ENCODE assay signal across 8 mouse cellular contexts in genomic region chr10:4433871-4434270, GRCm38 (mm10). TPM values are rescaled to one million over a fixed set of nuclear protein-coding genes. Genes with fewer than 3 reads are reported as not detected.
DNase-seq lines count a peak whose midpoint lies in the region; ATAC-seq and TF ChIP-seq lines count a peak whose summit lies in the region.
"Not testable (repeated sequence)": the region's sequence is repeated elsewhere in the genome, so short reads cannot be mapped to it uniquely, and the experiment has no call there.
"Had no signal": no experiment of that assay in that cellular context is flagged by ENCODE, and none has a peak within 500 bp of the region (broad histone marks: within the 10 kb centered on the region; RNA-seq: fewer than 3 reads in every experiment).

No protein-coding gene starts in this region.

- H3K27me3 ChIP-seq in G1E (ENCODE audit: insufficient read depth, low read length); heart, embryonic 13.5 days (replicated peaks); intestine, embryonic 16.5 days (replicated peaks; ENCODE audit: control insufficient read depth, insufficient read depth, low read length); limb, embryonic 15.5 days; lung, embryonic 14.5 days (ENCODE audit: insufficient read depth, low read length); neural tube, embryonic 15.5 days (replicated peaks): not testable (repeated sequence)

- 85% methylated on average over 2 of the region's 2 CpGs for WGBS in heart, embryonic 13.5 days
- WGBS in intestine, embryonic 16.5 days: 89% methylated on average over 2 of the region's 2 CpGs
- WGBS in limb, embryonic 15.5 days: 83% methylated on average over 2 of the region's 2 CpGs
- 80% methylated on average over 2 of the region's 2 CpGs for WGBS in lung, embryonic 14.5 days
- 91% methylated on average over 2 of the region's 2 CpGs for WGBS in neural tube, embryonic 15.5 days

- not testable (repeated sequence) for TF ChIP-seq CTCF in G1E (IDR thresholded peaks at IDR 0.05; ENCODE audit: low read depth, low read length); embryonic fibroblast, embryonic 13.5 days (IDR thresholded peaks at IDR 0.05; ENCODE audit: borderline replicate concordance, insufficient read depth, low read length); lung, embryonic 14.5 days (IDR thresholded peaks at IDR 0.05; ENCODE audit: low read depth)

- H3K9ac ChIP-seq in heart, embryonic 13.5 days: peak overlapping the region; percentile 91; the same call in 1 of the 2 replicates
- H3K9ac ChIP-seq in intestine, embryonic 16.5 days (ENCODE audit: low read depth, low read length); limb, embryonic 15.5 days; lung, embryonic 14.5 days; neural tube, embryonic 15.5 days (replicated peaks): not testable (repeated sequence)

- ATAC-seq in G1E (ENCODE audit: extremely low read depth, insufficient number of reproducible peaks, low FRiP score, poor library complexity, severe bottlenecking); heart, embryonic 13.5 days (ENCODE audit: extremely low read depth, insufficient number of reproducible peaks, low FRiP score, low TSS enrichment); intestine, embryonic 16.5 days; limb, embryonic 15.5 days (ENCODE audit: insufficient number of reproducible peaks, low FRiP score, low TSS enrichment, low read depth); lung, embryonic 14.5 days (ENCODE audit: insufficient read depth); neural tube, embryonic 15.5 days (ENCODE audit: low FRiP score): not testable (repeated sequence)

- H3K4me1 ChIP-seq in G1E (ENCODE audit: insufficient read depth, low read depth, low read length): peaks cover 54% of the 10 kb centered on the region
- not testable (repeated sequence) for H3K4me1 ChIP-seq in embryonic fibroblast, embryonic 13.5 days (ENCODE audit: control insufficient read depth, insufficient read depth, low read length); intestine, embryonic 16.5 days (ENCODE audit: control insufficient read depth, insufficient read depth, low read length); lung, embryonic 14.5 days (ENCODE audit: insufficient read depth)
- H3K4me1 ChIP-seq in heart, embryonic 13.5 days: peaks cover 31% of the 10 kb centered on the region
- H3K4me1 ChIP-seq in limb, embryonic 15.5 days: peaks cover 16% of the 10 kb centered on the region
- H3K4me1 ChIP-seq in neural tube, embryonic 15.5 days: peaks cover 21% of the 10 kb centered on the region

- DNase-seq in G1E (ENCODE audit: low spot score); lung, embryonic 14.5 days: not testable (repeated sequence)

- H3K4me3 ChIP-seq in G1E (ENCODE audit: low read depth, low read length): peak overlapping the region; percentile 80; the same call in 1 of the 2 replicates
- H3K4me3 ChIP-seq in embryonic fibroblast, embryonic 13.5 days (ENCODE audit: insufficient read depth, low read length): peak overlapping the region; percentile 99; the same call in 1 of the 2 replicates
- peak overlapping the region; percentile 84; the same call in 1 of the 2 replicates for H3K4me3 ChIP-seq in heart, embryonic 13.5 days
- not testable (repeated sequence) for H3K4me3 ChIP-seq in intestine, embryonic 16.5 days (ENCODE audit: low read length); limb, embryonic 15.5 days; neural tube, embryonic 15.5 days (replicated peaks)
- peak overlapping the region; percentile 73 for H3K4me3 ChIP-seq in lung, embryonic 14.5 days (ENCODE audit: low read depth, low read length)

- H3K36me3 ChIP-seq in G1E (replicated peaks): peaks cover 64% of the 10 kb centered on the region
- peaks cover 40% of the 10 kb centered on the region for H3K36me3 ChIP-seq in heart, embryonic 13.5 days
- not testable (repeated sequence) for H3K36me3 ChIP-seq in intestine, embryonic 16.5 days (ENCODE audit: control insufficient read depth, insufficient read depth, low read length); neural tube, embryonic 15.5 days
- peaks cover 31% of the 10 kb centered on the region; the same call in 1 of the 2 replicates for H3K36me3 ChIP-seq in limb, embryonic 15.5 days
- H3K36me3 ChIP-seq in lung, embryonic 14.5 days (ENCODE audit: insufficient read depth): peaks cover 18% of the 10 kb centered on the region; the same call in 1 of the 2 replicates

- H3K4me2 ChIP-seq in heart, embryonic 13.5 days: peak overlapping the region; percentile 80
- 0 out of 2 replicates have a peak overlapping the region, but pooled peaks have one; percentile 58 for H3K4me2 ChIP-seq in intestine, embryonic 16.5 days (ENCODE audit: low read depth, low read length)
- H3K4me2 ChIP-seq in limb, embryonic 15.5 days: peak overlapping the region; percentile 52; the same call in 1 of the 2 replicates
- peak overlapping the region; percentile 66 for H3K4me2 ChIP-seq in lung, embryonic 14.5 days
- peak overlapping the region; percentile 59; the same call in 1 of the 2 replicates for H3K4me2 ChIP-seq in neural tube, embryonic 15.5 days

- not testable (repeated sequence) for H3K9me3 ChIP-seq in G1E (replicated peaks); heart, embryonic 13.5 days; intestine, embryonic 16.5 days (ENCODE audit: control insufficient read depth, low read length); limb, embryonic 15.5 days; lung, embryonic 14.5 days (ENCODE audit: low read depth, low read length); neural tube, embryonic 15.5 days (replicated peaks)

- H3K27ac ChIP-seq in embryonic fibroblast, embryonic 13.5 days (ENCODE audit: insufficient read depth, low read length); intestine, embryonic 16.5 days (ENCODE audit: low read length); limb, embryonic 15.5 days; lung, embryonic 14.5 days (ENCODE audit: low read depth); neural tube, embryonic 15.5 days (replicated peaks): not testable (repeated sequence)
- peak overlapping the region; percentile 94; the same call in 1 of the 2 replicates for H3K27ac ChIP-seq in heart, embryonic 13.5 days (replicated peaks)

- TF ChIP-seq POLR2A in embryonic fibroblast, embryonic 13.5 days (IDR thresholded peaks at IDR 0.05; ENCODE audit: low read depth, low read length): not testable (repeated sequence)

RNA-seq across cellular contexts. Expression of gene Armt1, which starts 1.6 kb away (rescaled TPM):
- total RNA-seq in G1E (2014; fragmentation: Nextera tagmentation) (43.2 and 50.4 TPM in 2 replicates), G1E (2017) (39.2 and 42.8 TPM in 2 replicates)
- polyA plus RNA-seq in G1E (2012): 4.3 and 13.6 TPM in 2 replicates
- 18.9 and 21.1 TPM in 2 replicates for polyA plus RNA-seq in embryonic fibroblast, embryonic 13.5 days (2011; ENCODE audit: insufficient read length, low read depth, missing spikeins)
- 15.2 and 15.7 TPM in 2 replicates for polyA plus RNA-seq in heart, embryonic 13.5 days (2015; fragmentation: Nextera tagmentation; extraction: Ambion mirVana)
- 16.0 and 16.4 TPM in 2 replicates for polyA plus RNA-seq in intestine, embryonic 16.5 days (2015; fragmentation: Nextera tagmentation; extraction: Ambion mirVana)
- polyA plus RNA-seq in limb, embryonic 15.5 days (2015; fragmentation: Nextera tagmentation; extraction: Ambion mirVana): 16.3 and 16.9 TPM in 2 replicates
- 20.7 and 21.1 TPM in 2 replicates for polyA plus RNA-seq in lung, embryonic 14.5 days (2014; fragmentation: Nextera tagmentation; extraction: Ambion mirVana)
- polyA plus RNA-seq in neural tube, embryonic 15.5 days (2015; fragmentation: Nextera tagmentation; extraction: Ambion mirVana): 12.1 and 14.0 TPM in 2 replicates

RNA-seq across cellular contexts. Expression of gene Rmnd1, which starts 1.7 kb away (rescaled TPM):
- total RNA-seq in G1E (2014; fragmentation: Nextera tagmentation): 65.5 and 82.9 TPM in 2 replicates
- 43.5 and 49.0 TPM in 2 replicates for total RNA-seq in G1E (2017)
- polyA plus RNA-seq in G1E (2012): 3.6 and 11.8 TPM in 2 replicates
- polyA plus RNA-seq in embryonic fibroblast, embryonic 13.5 days (2011; ENCODE audit: insufficient read length, low read depth, missing spikeins): 44.9 and 47.1 TPM in 2 replicates
- polyA plus RNA-seq in heart, embryonic 13.5 days (2015; fragmentation: Nextera tagmentation; extraction: Ambion mirVana): 70.5 and 84.8 TPM in 2 replicates
- 53.9 and 58.3 TPM in 2 replicates for polyA plus RNA-seq in intestine, embryonic 16.5 days (2015; fragmentation: Nextera tagmentation; extraction: Ambion mirVana)
- 43.4 and 50.1 TPM in 2 replicates for polyA plus RNA-seq in limb, embryonic 15.5 days (2015; fragmentation: Nextera tagmentation; extraction: Ambion mirVana)
- 46.0 and 46.3 TPM in 2 replicates for polyA plus RNA-seq in lung, embryonic 14.5 days (2014; fragmentation: Nextera tagmentation; extraction: Ambion mirVana)
- polyA plus RNA-seq in neural tube, embryonic 15.5 days (2015; fragmentation: Nextera tagmentation; extraction: Ambion mirVana): 50.9 and 59.7 TPM in 2 replicates

RNA-seq across cellular contexts. Expression of gene Zbtb2, which starts 46.0 kb away (rescaled TPM):
- 16.7 and 21.5 TPM in 2 replicates for total RNA-seq in G1E (2014; fragmentation: Nextera tagmentation)
- total RNA-seq in G1E (2017): 11.8 and 11.9 TPM in 2 replicates
- polyA plus RNA-seq in G1E (2012): 7.3 and 7.5 TPM in 2 replicates
- 7.1 and 10.6 TPM in 2 replicates for polyA plus RNA-seq in embryonic fibroblast, embryonic 13.5 days (2011; ENCODE audit: insufficient read length, low read depth, missing spikeins)
- 10.2 and 10.5 TPM in 2 replicates for polyA plus RNA-seq in heart, embryonic 13.5 days (2015; fragmentation: Nextera tagmentation; extraction: Ambion mirVana)
- 10.8 and 10.9 TPM in 2 replicates for polyA plus RNA-seq in intestine, embryonic 16.5 days (2015; fragmentation: Nextera tagmentation; extraction: Ambion mirVana)
- polyA plus RNA-seq in limb, embryonic 15.5 days (2015; fragmentation: Nextera tagmentation; extraction: Ambion mirVana): 12.5 and 13.4 TPM in 2 replicates
- polyA plus RNA-seq in lung, embryonic 14.5 days (2014; fragmentation: Nextera tagmentation; extraction: Ambion mirVana): 17.3 and 18.1 TPM in 2 replicates
- polyA plus RNA-seq in neural tube, embryonic 15.5 days (2015; fragmentation: Nextera tagmentation; extraction: Ambion mirVana): 13.1 and 13.4 TPM in 2 replicates

RNA-seq across cellular contexts. Expression of gene Ccdc170, which starts 48.4 kb away (rescaled TPM):
- not detected in 2 replicates for total RNA-seq in G1E (2014; fragmentation: Nextera tagmentation)
- 0.06 TPM in 1 of 2 replicates, not detected in the other for total RNA-seq in G1E (2017)
- polyA plus RNA-seq in G1E (2012): not detected in 2 replicates
- polyA plus RNA-seq in embryonic fibroblast, embryonic 13.5 days (2011; ENCODE audit: insufficient read length, low read depth, missing spikeins): not detected in 2 replicates
- polyA plus RNA-seq in heart, embryonic 13.5 days (2015; fragmentation: Nextera tagmentation; extraction: Ambion mirVana): not detected in 2 replicates
- polyA plus RNA-seq in intestine, embryonic 16.5 days (2015; fragmentation: Nextera tagmentation; extraction: Ambion mirVana): not detected in 2 replicates
- polyA plus RNA-seq in limb, embryonic 15.5 days (2015; fragmentation: Nextera tagmentation; extraction: Ambion mirVana): 0.13 TPM in 1 of 2 replicates, not detected in the other
- 0.12 TPM in 2 replicates for polyA plus RNA-seq in lung, embryonic 14.5 days (2014; fragmentation: Nextera tagmentation; extraction: Ambion mirVana)
- 0.22 TPM in 2 replicates for polyA plus RNA-seq in neural tube, embryonic 15.5 days (2015; fragmentation: Nextera tagmentation; extraction: Ambion mirVana)
- polyA plus RNA-seq: stomach, postnatal 0 days had no signal
